Mouse (Mus musculus): ENCODE measurements around the gene Hmgn1. TPM values are rescaled to one million over a fixed set of nuclear protein-coding genes. Genes with fewer than 3 reads are reported as not detected.
A peak's percentile ranks its signal among the peaks of the same experiment; 100 is the strongest.

Gene Hmgn1
- polyA plus RNA-seq, 1 experiment, result 59.4 TPM

- Histone ChIP-seq H3K4me1 (peaks cover 14% of the 10 kb centered on the region), H3K9me3 (peaks cover 4% of the 10 kb centered on the region; the same call in 1 of the 2 replicates), H3K36me3 (replicated peaks; ENCODE audit: low read length) (no peaks in the 10 kb centered on the region), H3K4me3 (replicated peaks) (no peak overlapping the region), H3K27me3 (replicated peaks) (peaks cover 29% of the 10 kb centered on the region)
- TF ChIP-seq GATA1 (IDR thresholded peaks at IDR 0.05; ENCODE audit: borderline replicate concordance, low read length), result no peak
- TF ChIP-seq FLI1 (IDR thresholded peaks at IDR 0.05; ENCODE audit: low read length), result no peak
These were observed 31.6 kb downstream of the Hmgn1 start for GRCm38 (mm10) chr16:96095966-96096365.

- Histone ChIP-seq H3K4me1 (peaks cover 48% of the 10 kb centered on the region), H3K27me3 (replicated peaks) (peaks cover 54% of the 10 kb centered on the region), H3K4me3 (replicated peaks) (peak overlapping the region; percentile 33), H3K36me3 (replicated peaks; ENCODE audit: low read length) (no peaks in the 10 kb centered on the region), H3K9me3 (no peaks in the 10 kb centered on the region)
- TF ChIP-seq GATA1 (IDR thresholded peaks at IDR 0.05; ENCODE audit: borderline replicate concordance, low read length), result no peak
- TF ChIP-seq FLI1 (IDR thresholded peaks at IDR 0.05; ENCODE audit: low read length), result no peak
These were observed 35.7 kb downstream of the Hmgn1 start for GRCm38 (mm10) chr16:96091515-96092504.

GRCm38 (mm10) chr16:96088120-96088519, 39.4 kb downstream of the Hmgn1 start:
- Histone ChIP-seq H3K27me3 (replicated peaks) (peaks cover 62% of the 10 kb centered on the region), H3K4me1 (peaks cover 57% of the 10 kb centered on the region)
- TF ChIP-seq GATA1 (IDR thresholded peaks at IDR 0.05; ENCODE audit: borderline replicate concordance, low read length) (no peak), FLI1 (IDR thresholded peaks at IDR 0.05; ENCODE audit: low read length) (no peak)

GRCm38 (mm10) chr16:96087436-96087835, 40.1 kb downstream of the Hmgn1 start:
- TF ChIP-seq GATA1 (IDR thresholded peaks at IDR 0.05; ENCODE audit: borderline replicate concordance, low read length) (no peak), FLI1 (IDR thresholded peaks at IDR 0.05; ENCODE audit: low read length) (no peak)
- Histone ChIP-seq H3K27me3 (replicated peaks) (peaks cover 62% of the 10 kb centered on the region), H3K36me3 (replicated peaks; ENCODE audit: low read length) (no peaks in the 10 kb centered on the region), H3K9me3 (no peaks in the 10 kb centered on the region), H3K4me1 (peaks cover 61% of the 10 kb centered on the region), H3K4me3 (replicated peaks) (no peak overlapping the region)

More at GRCm38 (mm10) chr16:96088120-96088519, 39.4 kb downstream of the Hmgn1 start:
- Histone ChIP-seq H3K36me3 (replicated peaks; ENCODE audit: low read length) (no peaks in the 10 kb centered on the region), H3K9me3 (no peaks in the 10 kb centered on the region), H3K4me3 (replicated peaks) (no peak overlapping the region)

- TF ChIP-seq GATA1 (IDR thresholded peaks at IDR 0.05; ENCODE audit: borderline replicate concordance, low read length), result no peak
- TF ChIP-seq FLI1 (IDR thresholded peaks at IDR 0.05; ENCODE audit: low read length), result no peak
- Histone ChIP-seq H3K9me3 (no peaks in the 10 kb centered on the region), H3K27me3 (replicated peaks) (peaks cover 58% of the 10 kb centered on the region)
These were observed 40.5 kb downstream of the Hmgn1 start for GRCm38 (mm10) chr16:96087001-96087400.

GRCm38 (mm10) chr16:96085597-96085996, 41.9 kb downstream of the Hmgn1 start:
- H3K9me3 ChIP-seq, result no peaks in the 10 kb centered on the region
- H3K36me3 ChIP-seq (replicated peaks; ENCODE audit: low read length), result peaks cover 6% of the 10 kb centered on the region
- TF ChIP-seq FLI1 (IDR thresholded peaks at IDR 0.05; ENCODE audit: low read length), result no peak
- TF ChIP-seq GATA1 (IDR thresholded peaks at IDR 0.05; ENCODE audit: borderline replicate concordance, low read length), result no peak
- peaks cover 50% of the 10 kb centered on the region for H3K4me1 ChIP-seq
- H3K4me3 ChIP-seq (replicated peaks), result no peak overlapping the region
- peaks cover 50% of the 10 kb centered on the region for H3K27me3 ChIP-seq (replicated peaks)

More at GRCm38 (mm10) chr16:96087001-96087400, 40.5 kb downstream of the Hmgn1 start:
- H3K4me3 ChIP-seq (replicated peaks), result peak overlapping the region; percentile 53
- H3K36me3 ChIP-seq (replicated peaks; ENCODE audit: low read length), result no peaks in the 10 kb centered on the region
- peaks cover 57% of the 10 kb centered on the region for H3K4me1 ChIP-seq

GRCm38 (mm10) chr16:96083179-96083646, 44.3 kb downstream of the Hmgn1 start:
- peaks cover 28% of the 10 kb centered on the region for H3K27me3 ChIP-seq (replicated peaks)
- H3K4me3 ChIP-seq (replicated peaks), result peak overlapping the region; percentile 97
- no peaks in the 10 kb centered on the region for H3K9me3 ChIP-seq
- peaks cover 28% of the 10 kb centered on the region for H3K36me3 ChIP-seq (replicated peaks; ENCODE audit: low read length)
- no peak for TF ChIP-seq GATA1 (IDR thresholded peaks at IDR 0.05; ENCODE audit: borderline replicate concordance, low read length)
- no peak for TF ChIP-seq FLI1 (IDR thresholded peaks at IDR 0.05; ENCODE audit: low read length)
- H3K4me1 ChIP-seq, result peaks cover 38% of the 10 kb centered on the region

GRCm38 (mm10) chr16:96082301-96083178, 45.0 kb downstream of the Hmgn1 start, which contains the start of gene Brwd1:
Gene Brwd1, minus strand, starts transcription at chr16:96082526.
- H3K27me3 ChIP-seq (replicated peaks), result peaks cover 25% of the 10 kb centered on the region
- H3K4me1 ChIP-seq, result peaks cover 38% of the 10 kb centered on the region
- no peak for TF ChIP-seq FLI1 (IDR thresholded peaks at IDR 0.05; ENCODE audit: low read length)
- peaks cover 29% of the 10 kb centered on the region for H3K36me3 ChIP-seq (replicated peaks; ENCODE audit: low read length)
- no peaks in the 10 kb centered on the region for H3K9me3 ChIP-seq
- peak within 1 kb of the TSS; percentile 97 for H3K4me3 ChIP-seq (replicated peaks)

GRCm38 (mm10) chr16:96081742-96082241, 45.7 kb downstream of the Hmgn1 start:
- no peak for TF ChIP-seq GATA1 (IDR thresholded peaks at IDR 0.05; ENCODE audit: borderline replicate concordance, low read length)
- no peak for TF ChIP-seq FLI1 (IDR thresholded peaks at IDR 0.05; ENCODE audit: low read length)
- Histone ChIP-seq H3K9me3 (no peaks in the 10 kb centered on the region), H3K27me3 (replicated peaks) (peaks cover 20% of the 10 kb centered on the region), H3K36me3 (replicated peaks; ENCODE audit: low read length) (peaks cover 36% of the 10 kb centered on the region), H3K4me1 (peaks cover 35% of the 10 kb centered on the region), H3K4me3 (replicated peaks) (peak overlapping the region; percentile 97)
